Mouse (Mus musculus) liver, postnatal 0 days (tissue): ENCODE measurements around the gene Phrf1.
A peak's percentile ranks its signal among the peaks of the same experiment; 100 is the strongest.

Source experiments
- CTCF ChIP-seq: sonication (generic); IDR thresholded peaks from 2 replicates; pipeline ENCODE4 v1.5.1; 2016; ENCODE audit warnings: antibody characterized with exemption, low read depth
- EP300 ChIP-seq: IDR thresholded peaks from 2 replicates; pipeline ENCODE4 v1.6.1; 2016; ENCODE audit warnings: antibody characterized with exemption, low read depth, mild to moderate bottlenecking

- no peak for TF ChIP-seq CTCF
- TF ChIP-seq EP300 = peak; percentile 52
Observed at GRCm38 (mm10) chr7:141209526-141209925, 19.1 kb upstream of the Phrf1 start.
